In the genomic region with DNA sequence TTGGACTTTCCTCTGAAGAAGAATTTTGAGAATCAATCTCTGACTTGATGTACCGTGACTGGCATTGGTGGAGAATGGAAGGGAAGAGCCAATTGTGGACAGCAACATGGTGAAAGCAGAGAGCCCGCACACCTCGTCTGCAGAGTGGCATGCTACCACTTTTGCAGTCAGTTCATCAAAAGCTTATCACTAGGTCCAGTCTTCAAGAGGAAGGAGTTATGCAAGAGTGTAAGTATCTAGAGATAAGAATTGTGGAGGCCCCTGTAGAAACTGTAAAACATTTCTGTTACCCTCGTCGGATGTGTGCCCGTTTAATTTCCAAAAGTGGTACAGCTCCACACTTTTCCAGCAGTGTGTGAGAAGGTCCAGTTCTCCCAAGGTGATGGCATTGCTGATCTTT, we compare ENCODE assay signal across 14 mouse cellular contexts. TPM values are rescaled to one million over a fixed set of nuclear protein-coding genes. Genes with fewer than 3 reads are reported as not detected.
"Had no signal": no experiment of that assay in that cellular context is flagged by ENCODE, and none has a peak within 500 bp of the region (broad histone marks: within the 10 kb centered on the region; RNA-seq: fewer than 3 reads in every experiment).

No protein-coding gene starts in this region.

- H3K36me3 ChIP-seq: limb, embryonic 12.5 days; lung, embryonic 15.5 days had no signal

- H3K4me3 ChIP-seq: limb, embryonic 12.5 days; lung, embryonic 15.5 days; midbrain, embryonic 10.5 days; myocyte; neural tube, embryonic 15.5 days had no signal

- DNase-seq: kidney, adult 8-10 months; kidney, postnatal 36 days; lung, postnatal 14 days; midbrain, embryonic 14.5 days had no signal

- ATAC-seq: inflammation-experienced regulatory T-cells, adult 6 months; intestine, postnatal 0 days had no signal

- H3K27me3 ChIP-seq: limb, embryonic 12.5 days; lung, embryonic 15.5 days; neural tube, embryonic 15.5 days had no signal

- H3K4me2 ChIP-seq: limb, embryonic 12.5 days; lung, embryonic 15.5 days; neural tube, embryonic 15.5 days had no signal

- H3K9ac ChIP-seq: limb, embryonic 12.5 days; lung, embryonic 15.5 days; neural tube, embryonic 15.5 days had no signal

- H3K4me1 ChIP-seq: limb, embryonic 12.5 days; lung, embryonic 15.5 days; midbrain, embryonic 10.5 days; neural tube, embryonic 15.5 days had no signal

- H3K9me3 ChIP-seq: limb, embryonic 12.5 days; lung, embryonic 15.5 days; midbrain, embryonic 10.5 days; neural tube, embryonic 15.5 days had no signal

- H3K27ac ChIP-seq: kidney, postnatal 0 days; limb, embryonic 12.5 days; lung, embryonic 15.5 days; macrophage; midbrain, embryonic 10.5 days; neural tube, embryonic 15.5 days; stomach, postnatal 0 days had no signal

RNA-seq across cellular contexts. Expression of a gene that starts 56.3 kb away (rescaled TPM):
- polyA plus RNA-seq: myocyte had no signal
